Mouse (Mus musculus): Measurements from ENCODE around the gene Zfp26. TPM values are rescaled to one million over a fixed set of nuclear protein-coding genes. Genes with fewer than 3 reads are reported as not detected.
A peak's percentile ranks its signal among the peaks of the same experiment; 100 is the strongest.

The Zfp26 gene
- polyA plus RNA-seq (2014; fragmentation: Nextera tagmentation; extraction: Ambion mirVana) = 21.9 and 25.5 TPM in 2 replicates

- DNase-seq (ENCODE audit: low spot score) (peak; percentile 80), ATAC-seq (ENCODE audit: low FRiP score) (peak; percentile 92)
- peak within 1 kb of the TSS; percentile 83 for H3K4me3 ChIP-seq (replicated peaks; ENCODE audit: low read length)
- peaks cover 35% of the 10 kb centered on the region for H3K36me3 ChIP-seq (replicated peaks; ENCODE audit: control insufficient read depth, insufficient read depth)
- H3K9me3 ChIP-seq (ENCODE audit: control insufficient read depth, low read length) = no peaks in the 10 kb centered on the region
- H3K27ac ChIP-seq = peak within 1 kb of the TSS; percentile 87
- under 1% methylated on average over 48 of the region's 48 CpGs for WGBS
- peak within 1 kb of the TSS; percentile 95 for H3K4me2 ChIP-seq (replicated peaks)
- H3K9ac ChIP-seq = peak within 1 kb of the TSS; percentile 92
- H3K27me3 ChIP-seq (ENCODE audit: control insufficient read depth, insufficient read depth, low read length) = no peaks in the 10 kb centered on the region
- H3K4me1 ChIP-seq (replicated peaks; ENCODE audit: control insufficient read depth, insufficient read depth, low read length) = peaks cover 19% of the 10 kb centered on the region
Measured at GRCm38 (mm10) chr9:20459377-20460317, at the start of gene Zfp26. Zfp26 (minus strand) TSS chr9:20460162.

- H3K36me3 ChIP-seq (replicated peaks; ENCODE audit: control insufficient read depth, insufficient read depth) = peaks cover 55% of the 10 kb centered on the region
- DNase-seq (ENCODE audit: low spot score) = no peak
- no peak overlapping the region for H3K27ac ChIP-seq
- no peak overlapping the region for H3K4me3 ChIP-seq (replicated peaks; ENCODE audit: low read length)
- ATAC-seq (ENCODE audit: low FRiP score) = no peak
- WGBS = 91% methylated on average over 3 of the region's 3 CpGs
- H3K4me1 ChIP-seq (replicated peaks; ENCODE audit: control insufficient read depth, insufficient read depth, low read length) = 0 out of 2 replicates have a peak, but pooled peaks cover 3% of the 10 kb centered on the region
- H3K9ac ChIP-seq = no peak overlapping the region
- H3K9me3 ChIP-seq (ENCODE audit: control insufficient read depth, low read length) = no peaks in the 10 kb centered on the region
- H3K4me2 ChIP-seq (replicated peaks) = no peak overlapping the region
- no peaks in the 10 kb centered on the region for H3K27me3 ChIP-seq (ENCODE audit: control insufficient read depth, insufficient read depth, low read length)
Measured at GRCm38 (mm10) chr9:20509676-20510075, 49.7 kb upstream of the Zfp26 start.

GRCm38 (mm10) chr9:20504801-20505200, 44.8 kb upstream of the Zfp26 start:
- DNase-seq (ENCODE audit: low spot score) = no peak
- no peak overlapping the region for H3K27ac ChIP-seq
- 93% methylated on average over 5 of the region's 5 CpGs for WGBS
- no peaks in the 10 kb centered on the region for H3K27me3 ChIP-seq (ENCODE audit: control insufficient read depth, insufficient read depth, low read length)
- H3K9ac ChIP-seq = no peak overlapping the region
- no peak for ATAC-seq (ENCODE audit: low FRiP score)
- H3K4me2 ChIP-seq (replicated peaks) = no peak overlapping the region
- H3K9me3 ChIP-seq (ENCODE audit: control insufficient read depth, low read length) = no peaks in the 10 kb centered on the region
- no peaks in the 10 kb centered on the region for H3K4me1 ChIP-seq (replicated peaks; ENCODE audit: control insufficient read depth, insufficient read depth, low read length)
- H3K36me3 ChIP-seq (replicated peaks; ENCODE audit: control insufficient read depth, insufficient read depth) = peaks cover 77% of the 10 kb centered on the region
- no peak overlapping the region for H3K4me3 ChIP-seq (replicated peaks; ENCODE audit: low read length)

GRCm38 (mm10) chr9:20493281-20493680, 33.3 kb upstream of the Zfp26 start:
- Histone ChIP-seq H3K36me3 (replicated peaks; ENCODE audit: control insufficient read depth, insufficient read depth) (peaks cover 39% of the 10 kb centered on the region), H3K9ac (peak overlapping the region; percentile 89), H3K27me3 (ENCODE audit: control insufficient read depth, insufficient read depth, low read length) (no peaks in the 10 kb centered on the region), H3K4me3 (replicated peaks; ENCODE audit: low read length) (peak overlapping the region; percentile 89), H3K9me3 (ENCODE audit: control insufficient read depth, low read length) (no peaks in the 10 kb centered on the region), H3K27ac (peak overlapping the region; percentile 97), H3K4me2 (replicated peaks) (peak overlapping the region; percentile 93), H3K4me1 (replicated peaks; ENCODE audit: control insufficient read depth, insufficient read depth, low read length) (peaks cover 34% of the 10 kb centered on the region)
- 7% methylated on average over 9 of the region's 9 CpGs for WGBS
- peak; percentile 25 for DNase-seq (ENCODE audit: low spot score)
- no peak for ATAC-seq (ENCODE audit: low FRiP score)

- peaks cover 34% of the 10 kb centered on the region for H3K36me3 ChIP-seq (replicated peaks; ENCODE audit: control insufficient read depth, insufficient read depth)
- H3K4me1 ChIP-seq (replicated peaks; ENCODE audit: control insufficient read depth, insufficient read depth, low read length) = peaks cover 34% of the 10 kb centered on the region
- WGBS = under 1% methylated on average over 40 of the region's 40 CpGs
- no peaks in the 10 kb centered on the region for H3K9me3 ChIP-seq (ENCODE audit: control insufficient read depth, low read length)
- peak within 1 kb of the TSS; percentile 89 for H3K4me3 ChIP-seq (replicated peaks; ENCODE audit: low read length)
- peak within 1 kb of the TSS; percentile 97 for H3K27ac ChIP-seq
- peak within 1 kb of the TSS; percentile 89 for H3K9ac ChIP-seq
- peak; percentile 97 for DNase-seq (ENCODE audit: low spot score)
- peak within 1 kb of the TSS; percentile 93 for H3K4me2 ChIP-seq (replicated peaks)
- peak; percentile 98 for ATAC-seq (ENCODE audit: low FRiP score)
- no peaks in the 10 kb centered on the region for H3K27me3 ChIP-seq (ENCODE audit: control insufficient read depth, insufficient read depth, low read length)
Measured at GRCm38 (mm10) chr9:20492527-20493233, 32.7 kb upstream of the Zfp26 start, which contains the start of gene Zfp426. Zfp426 (minus strand) TSS chr9:20492746.

- no peaks in the 10 kb centered on the region for H3K27me3 ChIP-seq (ENCODE audit: control insufficient read depth, insufficient read depth, low read length)
- ATAC-seq (ENCODE audit: low FRiP score) (no peak), DNase-seq (ENCODE audit: low spot score) (no peak)
- peak overlapping the region; percentile 97 for H3K27ac ChIP-seq
- H3K9ac ChIP-seq = peak overlapping the region; percentile 89
- peaks cover 34% of the 10 kb centered on the region for H3K4me1 ChIP-seq (replicated peaks; ENCODE audit: control insufficient read depth, insufficient read depth, low read length)
- WGBS = 14% methylated on average over 20 of the region's 20 CpGs
- H3K9me3 ChIP-seq (ENCODE audit: control insufficient read depth, low read length) = no peaks in the 10 kb centered on the region
- H3K36me3 ChIP-seq (replicated peaks; ENCODE audit: control insufficient read depth, insufficient read depth) = peaks cover 29% of the 10 kb centered on the region
- peak overlapping the region; percentile 89 for H3K4me3 ChIP-seq (replicated peaks; ENCODE audit: low read length)
- H3K4me2 ChIP-seq (replicated peaks) = peak overlapping the region; percentile 93
Measured at GRCm38 (mm10) chr9:20491858-20492526, 32.0 kb upstream of the Zfp26 start.

- no peaks in the 10 kb centered on the region for H3K27me3 ChIP-seq (ENCODE audit: control insufficient read depth, insufficient read depth, low read length)
- H3K4me1 ChIP-seq (replicated peaks; ENCODE audit: control insufficient read depth, insufficient read depth, low read length) = peaks cover 34% of the 10 kb centered on the region
- H3K9me3 ChIP-seq (ENCODE audit: control insufficient read depth, low read length) = no peaks in the 10 kb centered on the region
- no peak overlapping the region for H3K27ac ChIP-seq
- ATAC-seq (ENCODE audit: low FRiP score) (no peak), DNase-seq (ENCODE audit: low spot score) (no peak)
- no peak overlapping the region for H3K4me3 ChIP-seq (replicated peaks; ENCODE audit: low read length)
- 90% methylated on average over 5 of the region's 5 CpGs for WGBS
- H3K4me2 ChIP-seq (replicated peaks) = no peak overlapping the region
- H3K9ac ChIP-seq = no peak overlapping the region
- peaks cover 34% of the 10 kb centered on the region for H3K36me3 ChIP-seq (replicated peaks; ENCODE audit: control insufficient read depth, insufficient read depth)
Measured at GRCm38 (mm10) chr9:20489536-20489935, 29.6 kb upstream of the Zfp26 start.

GRCm38 (mm10) chr9:20479396-20479795, 19.4 kb upstream of the Zfp26 start:
- Histone ChIP-seq H3K27me3 (ENCODE audit: control insufficient read depth, insufficient read depth, low read length) (no peaks in the 10 kb centered on the region), H3K9me3 (ENCODE audit: control insufficient read depth, low read length) (no peaks in the 10 kb centered on the region), H3K27ac (no peak overlapping the region), H3K4me3 (replicated peaks; ENCODE audit: low read length) (no peak overlapping the region), H3K9ac (no peak overlapping the region), H3K4me2 (replicated peaks) (no peak overlapping the region), H3K4me1 (replicated peaks; ENCODE audit: control insufficient read depth, insufficient read depth, low read length) (no peaks in the 10 kb centered on the region), H3K36me3 (replicated peaks; ENCODE audit: control insufficient read depth, insufficient read depth) (peaks cover 77% of the 10 kb centered on the region)
- ATAC-seq (ENCODE audit: low FRiP score) = no peak
- WGBS = 82% methylated on average over 5 of the region's 5 CpGs
- no peak for DNase-seq (ENCODE audit: low spot score)

- H3K4me3 ChIP-seq (replicated peaks; ENCODE audit: low read length) = no peak overlapping the region
- 100% methylated on average over 1 of the region's 1 CpGs for WGBS
- H3K9me3 ChIP-seq (ENCODE audit: control insufficient read depth, low read length) = no peaks in the 10 kb centered on the region
- H3K9ac ChIP-seq = no peak overlapping the region
- no peak overlapping the region for H3K4me2 ChIP-seq (replicated peaks)
- H3K36me3 ChIP-seq (replicated peaks; ENCODE audit: control insufficient read depth, insufficient read depth) = peaks cover 81% of the 10 kb centered on the region
- H3K4me1 ChIP-seq (replicated peaks; ENCODE audit: control insufficient read depth, insufficient read depth, low read length) = no peaks in the 10 kb centered on the region
- no peak for ATAC-seq (ENCODE audit: low FRiP score)
- H3K27ac ChIP-seq = no peak overlapping the region
- H3K27me3 ChIP-seq (ENCODE audit: control insufficient read depth, insufficient read depth, low read length) = no peaks in the 10 kb centered on the region
- no peak for DNase-seq (ENCODE audit: low spot score)
Measured at GRCm38 (mm10) chr9:20476632-20477031, 16.7 kb upstream of the Zfp26 start.

All from hindbrain, embryonic 14.5 days (tissue).